Mouse (Mus musculus) kidney, postnatal 4 days (tissue): ENCODE data around the gene Ptgdr.
A peak's percentile ranks its signal among the peaks of the same experiment; 100 is the strongest.
"Not testable (repeated sequence)": the region's sequence is repeated elsewhere in the genome, so short reads cannot be mapped to it uniquely, and the experiment has no call there.

ENCODE experiments used
- DNase-seq, 2 experiments: peaks; one replicate each; pipeline ENCODE4 v3.0.0; 2021; ENCODE audit warnings: mixed read lengths in 2 of 2

Gene Ptgdr

GRCm38 (mm10) chr14:44858868-44859613 is at the start of gene Ptgdr:
Ptgdr (minus strand) TSS chr14:44859375.
- peak in 1 of 2 experiments; percentile 11 for DNase-seq

GRCm38 (mm10) chr14:44907774-44908173 is 48.6 kb upstream of the Ptgdr start:
- no peak for DNase-seq

- DNase-seq = no peak
These were observed 45.0 kb upstream of the Ptgdr start for GRCm38 (mm10) chr14:44904199-44904598.

- not testable (repeated sequence) for DNase-seq
These were observed 42.6 kb upstream of the Ptgdr start for GRCm38 (mm10) chr14:44901735-44902134.

GRCm38 (mm10) chr14:44891387-44892132 is 32.4 kb upstream of the Ptgdr start:
- DNase-seq = no peak

- no peak for DNase-seq
These were observed 10.5 kb upstream of the Ptgdr start for GRCm38 (mm10) chr14:44869686-44870085.

GRCm38 (mm10) chr14:44865661-44866060 is 6.5 kb upstream of the Ptgdr start:
- no peak for DNase-seq

- DNase-seq = no peak
These were observed 3.9 kb upstream of the Ptgdr start for GRCm38 (mm10) chr14:44863086-44863485.

GRCm38 (mm10) chr14:44861161-44861560 is 2.0 kb upstream of the Ptgdr start:
- no peak for DNase-seq

- DNase-seq = no peak
These were observed 803 bp downstream of the Ptgdr start for GRCm38 (mm10) chr14:44858372-44858771.

GRCm38 (mm10) chr14:44850637-44851036 is 8.5 kb downstream of the Ptgdr start:
- DNase-seq = peak; percentile 32 to 36

- DNase-seq = no peak
These were observed 11.4 kb downstream of the Ptgdr start for GRCm38 (mm10) chr14:44847740-44848139.

- no peak for DNase-seq
These were observed 12.5 kb downstream of the Ptgdr start for GRCm38 (mm10) chr14:44846558-44847263.

- DNase-seq = peak; percentile 11 to 17
These were observed 15.1 kb downstream of the Ptgdr start for GRCm38 (mm10) chr14:44843768-44844755.

GRCm38 (mm10) chr14:44838685-44839084 is 20.5 kb downstream of the Ptgdr start:
- no peak for DNase-seq

GRCm38 (mm10) chr14:44835132-44835531 is 24.0 kb downstream of the Ptgdr start:
- DNase-seq = no peak

- DNase-seq = not testable (repeated sequence)
These were observed 25.0 kb downstream of the Ptgdr start for GRCm38 (mm10) chr14:44834134-44834533.

- DNase-seq = not testable (repeated sequence)
These were observed 26.1 kb downstream of the Ptgdr start for GRCm38 (mm10) chr14:44833096-44833495.

GRCm38 (mm10) chr14:44827736-44828135 is 31.4 kb downstream of the Ptgdr start:
- DNase-seq = no peak

- DNase-seq = no peak
These were observed 37.8 kb downstream of the Ptgdr start for GRCm38 (mm10) chr14:44821177-44822057.

GRCm38 (mm10) chr14:44813152-44813551 is 46.0 kb downstream of the Ptgdr start:
- DNase-seq = not testable (repeated sequence)
